Mouse (Mus musculus) urinary bladder, postnatal 14 days (tissue): ENCODE results near the gene Car10.

Source experiments
- DNase-seq: peaks from one replicate; pipeline ENCODE4 v3.0.0; 2021; ENCODE audit warnings: low spot score

Car10 gene

GRCm38 (mm10) chr11:93097941-93098828 is at the start of gene Car10:
TSS of gene Car10 (plus strand) at chr11:93098028.
- DNase-seq: no peak

DNA sequence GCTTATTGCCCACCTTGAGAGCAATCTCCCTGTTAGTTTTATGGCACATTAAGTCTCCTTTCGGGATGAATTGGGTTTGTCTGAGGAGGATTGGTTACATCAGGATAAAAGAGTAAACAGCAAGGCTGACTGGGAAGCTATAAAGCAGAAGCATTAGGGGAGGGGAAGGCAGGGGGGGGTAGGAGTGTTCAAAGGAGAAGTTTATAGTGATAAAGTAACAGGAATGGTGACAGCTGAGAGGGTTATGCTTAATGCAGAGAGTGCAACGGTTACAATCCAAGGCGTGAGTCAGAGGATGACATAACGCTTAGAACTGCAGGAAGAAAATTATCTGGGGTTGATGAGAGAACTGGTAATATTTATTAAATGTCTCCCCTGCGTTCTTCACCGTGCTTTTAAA is 32.8 kb upstream of the Car10 start:
- no peak for DNase-seq

GRCm38 (mm10) chr11:93065656-93066181 is 32.1 kb upstream of the Car10 start:
- no peak for DNase-seq

DNA sequence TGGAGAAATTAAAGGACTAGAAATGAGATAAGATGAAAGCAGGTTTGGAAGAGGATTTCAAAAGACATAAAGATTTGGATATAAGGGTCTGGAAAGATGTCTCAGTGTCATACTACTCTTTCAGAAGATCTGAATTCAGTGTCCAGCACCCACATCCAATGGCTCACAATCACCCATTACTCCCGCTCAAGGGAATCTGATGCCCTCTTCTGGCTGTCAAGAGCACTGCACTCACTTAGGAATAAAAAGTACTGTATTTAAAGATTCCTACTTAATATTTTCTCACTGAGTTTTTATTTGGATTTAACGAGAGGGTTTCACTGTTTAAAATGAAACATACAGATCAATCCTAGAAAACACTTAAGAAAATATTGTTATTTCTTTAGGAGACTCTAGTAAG is 2.2 kb upstream of the Car10 start:
- no peak for DNase-seq

GRCm38 (mm10) chr11:93097001-93097400 is 827 bp upstream of the Car10 start:
- DNase-seq: peak; percentile 33

DNA sequence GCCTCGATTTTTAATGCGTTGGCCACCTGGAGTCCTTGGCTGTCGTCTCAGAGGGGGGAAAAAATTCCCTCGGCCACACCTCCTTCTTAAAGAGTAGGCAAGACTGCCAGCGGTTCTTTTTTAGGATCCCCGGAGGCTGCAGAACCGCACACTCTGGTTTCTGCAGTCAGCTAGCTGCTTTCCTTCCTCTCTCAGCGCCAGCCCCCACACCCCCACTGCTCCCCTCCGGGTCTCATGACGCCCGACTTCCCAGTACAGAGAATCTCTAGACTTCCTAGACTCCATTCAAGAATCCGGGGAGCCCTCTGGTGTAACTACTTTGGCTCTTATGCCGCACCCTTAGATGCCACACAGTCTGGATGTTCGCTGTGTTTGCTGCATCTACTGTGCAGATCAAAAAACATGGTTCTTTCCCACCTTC is 387 bp upstream of the Car10 start:
- DNase-seq: no peak

DNA sequence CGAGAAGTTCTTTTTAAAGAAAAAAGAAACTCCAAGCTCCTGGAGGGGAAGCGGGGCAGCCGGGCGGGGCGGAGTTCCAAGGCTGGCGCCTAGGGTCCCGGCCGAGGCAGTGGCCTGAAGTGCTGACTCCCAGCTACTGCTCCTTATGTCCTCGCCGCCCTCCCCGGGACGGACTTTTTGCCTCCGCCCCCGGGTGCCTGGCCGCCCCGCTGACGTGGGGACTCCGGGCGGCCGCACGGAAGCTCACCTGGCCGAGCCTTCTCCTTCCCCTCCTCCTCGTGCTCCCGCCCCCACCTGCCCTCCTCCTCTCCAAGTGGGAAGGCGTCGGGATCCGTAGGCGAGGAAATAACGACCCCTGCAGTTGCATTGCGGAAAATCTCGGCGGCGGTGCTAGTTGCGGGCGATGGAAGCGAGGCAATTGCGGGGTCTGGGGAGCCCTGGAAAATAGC is 1.1 kb downstream of the Car10 start:
- no peak for DNase-seq

GRCm38 (mm10) chr11:93099431-93100370 is 1.9 kb downstream of the Car10 start:
- DNase-seq: no peak

DNA sequence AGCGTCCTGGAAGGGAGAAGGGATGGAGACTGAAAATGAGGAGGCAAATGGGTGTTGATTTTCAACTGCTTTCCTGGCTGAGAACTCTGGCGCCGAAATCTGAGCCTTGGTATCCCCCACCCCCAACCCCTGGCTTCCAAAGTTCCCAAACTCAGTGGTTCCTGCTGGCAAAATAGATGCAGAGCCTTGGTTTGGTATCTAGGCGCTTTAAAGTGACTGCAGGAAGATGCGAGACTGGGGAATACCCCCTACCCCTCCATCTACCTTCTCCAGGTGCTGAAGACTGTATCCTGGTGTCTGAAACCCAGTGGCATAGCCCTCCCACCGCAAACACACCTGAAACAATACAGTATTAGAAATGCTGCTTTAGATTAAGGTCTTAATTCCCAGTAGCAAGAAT is 2.8 kb downstream of the Car10 start:
- no peak for DNase-seq

- no peak for DNase-seq
These were observed 3.3 kb downstream of the Car10 start for GRCm38 (mm10) chr11:93101106-93101505.

GRCm38 (mm10) chr11:93102321-93102720 is 4.5 kb downstream of the Car10 start:
- no peak for DNase-seq

GRCm38 (mm10) chr11:93103101-93103815 is 5.4 kb downstream of the Car10 start:
- DNase-seq: no peak

- no peak for DNase-seq
These were observed 11.6 kb downstream of the Car10 start for GRCm38 (mm10) chr11:93109451-93109850.

GRCm38 (mm10) chr11:93120766-93121415 is 23.1 kb downstream of the Car10 start:
- DNase-seq: no peak

DNA sequence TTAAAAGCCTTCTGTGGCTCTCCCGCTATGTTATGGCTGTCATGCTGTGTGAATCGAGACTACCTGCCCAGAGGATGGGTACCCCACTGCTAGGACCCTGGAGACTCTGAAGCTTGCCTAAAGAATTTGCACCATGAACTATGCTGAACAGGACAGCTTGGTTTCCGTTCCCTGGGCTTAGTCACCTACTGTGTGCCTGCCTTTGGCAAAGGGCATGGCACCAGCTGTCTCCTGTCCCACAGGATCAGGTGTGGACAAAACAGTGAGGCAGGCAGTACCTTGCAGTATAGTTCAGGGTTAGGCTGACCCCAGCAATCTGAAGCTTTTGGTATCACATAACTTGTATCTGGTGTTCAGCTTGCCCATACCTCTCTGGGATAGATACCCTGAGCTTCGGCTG is 25.9 kb downstream of the Car10 start:
- no peak for DNase-seq

- DNase-seq: no peak
These were observed 28.6 kb downstream of the Car10 start for GRCm38 (mm10) chr11:93126466-93126865.

GRCm38 (mm10) chr11:93128481-93128880 is 30.7 kb downstream of the Car10 start:
- no peak for DNase-seq

- DNase-seq: no peak
These were observed 40.0 kb downstream of the Car10 start for GRCm38 (mm10) chr11:93137841-93138240.

GRCm38 (mm10) chr11:93141727-93142126 is 43.9 kb downstream of the Car10 start:
- no peak for DNase-seq

DNA sequence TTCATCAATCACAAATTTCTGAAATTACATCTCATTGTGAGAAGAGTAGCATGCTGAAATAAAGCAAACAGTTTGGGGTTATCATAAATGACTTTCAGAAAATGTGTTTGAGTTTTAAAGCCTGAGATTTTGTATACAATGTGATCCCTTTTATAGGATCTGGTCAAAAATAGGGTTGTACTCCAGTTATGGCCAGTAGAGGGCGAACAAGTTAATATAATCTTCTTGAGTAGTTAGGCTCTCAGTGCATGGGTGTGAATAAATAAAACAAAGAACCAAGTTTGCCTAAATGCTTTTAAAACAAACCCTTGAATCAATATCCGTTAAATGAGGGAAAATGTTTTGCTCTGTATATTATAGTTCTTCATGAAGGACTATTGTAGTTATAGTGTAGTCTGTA is 46.7 kb downstream of the Car10 start:
- DNase-seq: no peak

DNA sequence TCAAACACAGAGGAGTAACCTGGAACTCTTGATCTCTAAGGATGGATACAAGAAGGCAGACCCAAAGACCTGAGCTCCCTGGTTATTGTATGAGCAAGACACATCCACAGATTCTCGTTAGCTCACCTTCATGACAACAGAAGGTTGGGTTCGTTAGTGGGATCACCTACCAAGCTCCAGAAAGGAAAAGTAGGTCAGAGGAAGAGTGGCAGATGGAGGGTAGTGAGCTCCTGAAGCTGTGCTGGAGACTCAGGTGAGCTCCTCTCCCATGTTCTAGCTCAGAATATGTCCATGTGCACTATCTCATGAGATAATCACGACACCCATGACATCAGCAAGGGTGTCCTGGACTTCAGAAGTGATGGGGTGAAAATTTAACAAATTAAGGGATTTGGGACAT is 57.1 kb downstream of the Car10 start:
- DNase-seq: no peak
